Mouse (Mus musculus) lung, embryonic 14.5 days (tissue): ENCODE results near the gene Rnf212b. TPM values are rescaled to one million over a fixed set of nuclear protein-coding genes. Genes with fewer than 3 reads are reported as not detected.
A peak's percentile ranks its signal among the peaks of the same experiment; 100 is the strongest.

Experiments
- ATAC-seq: fragments of 200-750 bp; cut with Nextera tagmentation; 2 replicates; pipeline ENCODE4 v1.8.0; 2017; ENCODE audit warnings: mild to moderate bottlenecking, moderate TSS enrichment, moderate library complexity; ENCODE audit not compliant: insufficient read depth
- DNase-seq: peaks from one replicate; pipeline ENCODE4 v3.0.0-alpha.2; 2015
- H3K27ac ChIP-seq: fragments of 300-500 bp; sonication (generic); 2 replicates; pipeline ENCODE4 v1.5.1; 2014; ENCODE audit warnings: low read depth, mild to moderate bottlenecking, moderate library complexity
- H3K27me3 ChIP-seq: fragments of 300-500 bp; sonication (generic); 2 replicates; pipeline ENCODE4 v1.6.1; 2014; ENCODE audit warnings: low read length, control low read depth; ENCODE audit not compliant: insufficient read depth
- H3K36me3 ChIP-seq: fragments of 300-500 bp; sonication (generic); 2 replicates; pipeline ENCODE4 v1.6.1; 2014; ENCODE audit warnings: control low read depth; ENCODE audit not compliant: insufficient read depth
- H3K4me1 ChIP-seq: fragments of 300-500 bp; sonication (generic); 2 replicates; pipeline ENCODE4 v1.6.1; 2014; ENCODE audit warnings: antibody characterized with exemption, control low read depth; ENCODE audit not compliant: insufficient read depth
- H3K4me2 ChIP-seq: fragments of 300-500 bp; sonication (generic); 2 replicates; pipeline ENCODE4 v1.6.1; 2014; ENCODE audit warnings: mild to moderate bottlenecking
- H3K4me3 ChIP-seq: fragments of 300-500 bp; sonication (generic); 2 replicates; pipeline ENCODE4 v1.5.1; 2014; ENCODE audit warnings: low read depth, low read length
- H3K9ac ChIP-seq: fragments of 300-500 bp; sonication (generic); 2 replicates; pipeline ENCODE4 v1.6.1; 2014
- H3K9me3 ChIP-seq: fragments of 300-500 bp; sonication (generic); 2 replicates; pipeline ENCODE4 v1.6.1; 2016; ENCODE audit warnings: low read depth, low read length, control low read depth
- CTCF ChIP-seq: IDR thresholded peaks from 2 replicates; pipeline ENCODE4 v1.5.1; 2016; ENCODE audit warnings: antibody characterized with exemption, low read depth
- WGBS: fragments of 180-500 bp; shearing (Covaris S2); extraction: QIAGEN DNeasy Blood & Tissue Kit; methylation state at CpG from one replicate; pipeline ENCODE4 v1.1.7; 2014; 5-methylcytosine and 5-hydroxymethylcytosine counted together
- polyA plus RNA-seq: library from polyadenylated mRNA; unstranded; fragments of >200 nt; fragmentation: Nextera tagmentation; extraction: Ambion mirVana; gene quantifications from 2 replicates; pipeline ENCODE4 v1.2.1, GENCODE M21; 2014

Gene Rnf212b
- polyA plus RNA-seq, 1 experiment from 2014 or later = not detected

GRCm38 (mm10) chr14:54885309-54885708 lies 71.4 kb downstream of the Rnf212b start:
- Histone ChIP-seq H3K9ac (no peak overlapping the region), H3K4me3 (no peak overlapping the region)
- WGBS = 85% methylated on average over 11 of the region's 11 CpGs

DNA sequence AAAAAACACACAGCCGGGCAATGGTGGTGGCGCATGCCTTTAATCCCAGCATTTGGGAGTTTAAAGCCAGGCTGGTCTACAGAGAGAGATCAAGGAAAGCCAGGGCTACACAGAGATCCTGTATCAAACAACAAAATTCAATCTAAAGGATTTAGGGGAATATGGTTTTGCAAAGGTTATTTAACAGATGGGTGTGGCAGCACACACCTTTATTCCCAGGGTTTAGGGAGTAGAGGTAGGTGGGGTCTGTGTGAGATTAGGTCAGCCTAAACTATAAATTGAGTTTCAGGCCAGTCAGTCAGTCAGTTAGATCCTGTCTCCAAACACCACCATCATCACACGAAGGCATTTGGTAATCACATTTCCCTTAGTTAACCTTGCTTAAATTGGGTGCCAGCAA lies 78.3 kb downstream of the Rnf212b start, which contains the start of gene Pabpn1:
Gene Pabpn1, plus strand, starts transcription at position 301 of the 400 bp plus-strand sequence.
- DNase-seq (no peak), ATAC-seq (no peak)
- peak within 1 kb of the TSS; percentile 57 for H3K4me2 ChIP-seq
- peak within 1 kb of the TSS; percentile 43 for H3K9ac ChIP-seq
- peak within 1 kb of the TSS; percentile 84 for H3K27ac ChIP-seq
- no peaks in the 10 kb centered on the region for H3K9me3 ChIP-seq
- no peaks in the 10 kb centered on the region; the same call in 1 of the 2 replicates for H3K4me1 ChIP-seq
- no peak for TF ChIP-seq CTCF
- peak within 1 kb of the TSS; percentile 95 for H3K4me3 ChIP-seq
- no peaks in the 10 kb centered on the region for H3K27me3 ChIP-seq
- 94% methylated on average over 3 of the region's 3 CpGs for WGBS
- H3K36me3 ChIP-seq = peaks cover 19% of the 10 kb centered on the region

More at GRCm38 (mm10) chr14:54885309-54885708, 71.4 kb downstream of the Rnf212b start:
- ATAC-seq (no peak), DNase-seq (no peak)
- peaks cover 9% of the 10 kb centered on the region; the same call in 1 of the 2 replicates for H3K36me3 ChIP-seq
- no peak for TF ChIP-seq CTCF
- no peaks in the 10 kb centered on the region for H3K9me3 ChIP-seq
- no peaks in the 10 kb centered on the region for H3K27me3 ChIP-seq
- peaks cover 13% of the 10 kb centered on the region; the same call in 1 of the 2 replicates for H3K4me1 ChIP-seq
- H3K4me2 ChIP-seq = peak overlapping the region; percentile 82; the same call in 1 of the 2 replicates
- H3K27ac ChIP-seq = no peak overlapping the region

- Histone ChIP-seq H3K36me3 (peaks cover 34% of the 10 kb centered on the region), H3K4me3 (peak overlapping the region; percentile 95), H3K4me2 (peak overlapping the region; percentile 84), H3K4me1 (no peaks in the 10 kb centered on the region; the same call in 1 of the 2 replicates), H3K9ac (peak overlapping the region; percentile 99), H3K27me3 (no peaks in the 10 kb centered on the region), H3K9me3 (no peaks in the 10 kb centered on the region), H3K27ac (peak overlapping the region; percentile 94)
- peak; percentile 99 for DNase-seq
- TF ChIP-seq CTCF = no peak
- peak; percentile 99 for ATAC-seq
- WGBS = under 1% methylated on average over 38 of the region's 38 CpGs
Measured at GRCm38 (mm10) chr14:54893651-54894181, 79.8 kb downstream of the Rnf212b start.

- WGBS = under 1% methylated on average over 52 of the region's 54 CpGs
- peak overlapping the region; percentile 99 for H3K9ac ChIP-seq
Measured at GRCm38 (mm10) chr14:54894296-54895151, 80.6 kb downstream of the Rnf212b start.

DNA sequence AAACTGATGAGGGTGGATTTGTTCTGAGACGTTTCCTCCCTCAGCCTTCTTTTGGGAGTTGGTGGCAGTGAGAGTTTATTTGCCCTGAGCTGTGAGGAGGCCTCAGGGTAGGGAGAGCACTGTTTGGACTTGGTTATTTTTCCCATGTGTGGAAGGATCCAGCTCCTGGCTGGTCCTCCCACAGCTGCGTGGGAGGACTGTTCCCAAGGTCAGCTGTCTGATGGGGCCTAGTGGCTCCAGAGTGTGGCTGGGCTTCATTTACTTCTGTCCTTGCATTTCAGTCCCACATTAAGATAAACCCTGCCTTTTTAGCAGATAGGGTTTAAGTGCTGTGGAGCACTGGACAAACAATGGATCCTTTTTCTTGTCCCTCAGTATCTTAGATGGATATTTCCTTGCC lies 83.5 kb downstream of the Rnf212b start:
- Histone ChIP-seq H3K9me3 (no peaks in the 10 kb centered on the region), H3K4me3 (no peak overlapping the region), H3K27me3 (no peaks in the 10 kb centered on the region), H3K9ac (no peak overlapping the region), H3K4me2 (no peak overlapping the region), H3K27ac (no peak overlapping the region), H3K36me3 (peaks cover 40% of the 10 kb centered on the region), H3K4me1 (no peaks in the 10 kb centered on the region; the same call in 1 of the 2 replicates)
- ATAC-seq (no peak), DNase-seq (no peak)
- WGBS = 48% methylated on average over 2 of the region's 2 CpGs
- no peak for TF ChIP-seq CTCF

More at GRCm38 (mm10) chr14:54894296-54895151, 80.6 kb downstream of the Rnf212b start:
- H3K9me3 ChIP-seq = no peaks in the 10 kb centered on the region
- H3K4me1 ChIP-seq = no peaks in the 10 kb centered on the region; the same call in 1 of the 2 replicates
- H3K4me2 ChIP-seq = peak overlapping the region; percentile 84
- peak overlapping the region; percentile 94 for H3K27ac ChIP-seq
- H3K36me3 ChIP-seq = peaks cover 40% of the 10 kb centered on the region
- TF ChIP-seq CTCF = no peak
- ATAC-seq = peak; percentile 64
- peak overlapping the region; percentile 95 for H3K4me3 ChIP-seq
- H3K27me3 ChIP-seq = no peaks in the 10 kb centered on the region
- DNase-seq = peak; percentile 60

DNA sequence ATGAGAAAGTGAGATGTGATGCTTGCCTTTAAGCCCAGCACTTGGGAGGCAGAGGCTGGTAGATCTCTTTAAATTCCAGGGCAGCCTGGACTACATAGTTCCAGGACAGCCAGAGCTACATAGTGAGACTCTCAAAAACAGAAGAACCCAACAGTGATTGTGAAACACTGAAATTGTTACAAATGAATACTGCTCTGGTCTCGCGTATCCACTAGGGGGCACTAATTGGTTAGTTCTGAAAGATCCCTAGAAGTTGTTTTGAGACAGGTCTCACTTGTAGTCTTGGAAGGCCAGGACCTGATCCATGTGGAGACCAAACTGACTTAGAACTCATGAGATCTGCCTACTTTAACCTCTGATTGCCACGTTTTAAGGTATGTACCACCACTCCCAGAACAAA lies 86.4 kb downstream of the Rnf212b start:
- H3K4me3 ChIP-seq = no peak overlapping the region
- 0 out of 2 replicates have a peak overlapping the region, but pooled peaks have one; percentile 14 for H3K27ac ChIP-seq
- TF ChIP-seq CTCF = peak; percentile 86
- no peak overlapping the region for H3K4me2 ChIP-seq
- peaks cover 39% of the 10 kb centered on the region for H3K36me3 ChIP-seq
- no peaks in the 10 kb centered on the region for H3K27me3 ChIP-seq
- no peaks in the 10 kb centered on the region for H3K9me3 ChIP-seq
- ATAC-seq = peak; percentile 76
- H3K4me1 ChIP-seq = no peaks in the 10 kb centered on the region; the same call in 1 of the 2 replicates
- 0% methylated on average over 3 of the region's 3 CpGs for WGBS
- no peak overlapping the region for H3K9ac ChIP-seq
- DNase-seq = peak; percentile 96

GRCm38 (mm10) chr14:54903641-54904040 lies 89.7 kb downstream of the Rnf212b start:
- no peak overlapping the region for H3K9ac ChIP-seq
- DNase-seq (no peak), ATAC-seq (no peak)
- H3K4me2 ChIP-seq = no peak overlapping the region
- H3K27me3 ChIP-seq = no peaks in the 10 kb centered on the region
- H3K4me1 ChIP-seq = no peaks in the 10 kb centered on the region
- no peak overlapping the region for H3K27ac ChIP-seq
- no peak for TF ChIP-seq CTCF
- WGBS = 91% methylated on average over 4 of the region's 4 CpGs
- H3K9me3 ChIP-seq = no peaks in the 10 kb centered on the region
- no peak overlapping the region for H3K4me3 ChIP-seq
- H3K36me3 ChIP-seq = peaks cover 31% of the 10 kb centered on the region

Other genes starting within 250 kb of the Rnf212b start
- gene Ajuba, start 236.6 kb upstream of the Rnf212b start, polyA plus RNA-seq = 37.8 and 43.6 TPM in 2 replicates
- gene 4931414P19Rik, start 208.1 kb upstream of the Rnf212b start, polyA plus RNA-seq = 8.3 and 9.4 TPM in 2 replicates
- 374 and 393 TPM in 2 replicates for gene Psmb5, start 196.1 kb upstream of the Rnf212b start, polyA plus RNA-seq
- gene Psmb11, start 192.7 kb upstream of the Rnf212b start, polyA plus RNA-seq = not detected in 2 replicates
- not detected in 2 replicates for gene Gm17606, start 173.2 kb upstream of the Rnf212b start, polyA plus RNA-seq
- 5.2 and 5.4 TPM in 2 replicates for gene Cdh24, start 172.8 kb upstream of the Rnf212b start, polyA plus RNA-seq
- 77.4 and 83.2 TPM in 2 replicates for gene 1700123O20Rik, start 127.9 kb upstream of the Rnf212b start, polyA plus RNA-seq
- gene Acin1, start 127.2 kb upstream of the Rnf212b start, polyA plus RNA-seq = 120 and 122 TPM in 2 replicates
- gene Gm29776, start 115.3 kb upstream of the Rnf212b start, polyA plus RNA-seq = 0.12 and 0.15 TPM in 2 replicates
- gene Cebpe, start 102.0 kb upstream of the Rnf212b start, polyA plus RNA-seq = not detected in 2 replicates
- gene Slc7a8, start 32.2 kb upstream of the Rnf212b start, polyA plus RNA-seq = 2.7 and 3.0 TPM in 2 replicates
- gene Homez, start 56.8 kb downstream of the Rnf212b start, polyA plus RNA-seq = 10.4 and 13.2 TPM in 2 replicates
- gene Ppp1r3e, start 63.4 kb downstream of the Rnf212b start, polyA plus RNA-seq = 1.5 and 1.6 TPM in 2 replicates
- gene Bcl2l2, start 69.2 kb downstream of the Rnf212b start, polyA plus RNA-seq = 3.4 and 3.9 TPM in 2 replicates
- not detected in 2 replicates for gene Gm20521, start 69.3 kb downstream of the Rnf212b start, polyA plus RNA-seq
- gene Pabpn1, start 78.4 kb downstream of the Rnf212b start, polyA plus RNA-seq = 134 and 139 TPM in 2 replicates
- 27.0 and 29.2 TPM in 2 replicates for gene Slc22a17, start 99.0 kb downstream of the Rnf212b start, polyA plus RNA-seq
- 29.3 and 33.7 TPM in 2 replicates for gene Efs, start 112.0 kb downstream of the Rnf212b start, polyA plus RNA-seq
- gene Il25, start 118.6 kb downstream of the Rnf212b start, polyA plus RNA-seq = not detected in 2 replicates
- 0.22 and 0.31 TPM in 2 replicates for gene Cmtm5, start 122.1 kb downstream of the Rnf212b start, polyA plus RNA-seq
- 4.6 and 87.1 TPM in 2 replicates for gene Myh6, start 152.8 kb downstream of the Rnf212b start, polyA plus RNA-seq
- gene Gm17428, start 162.8 kb downstream of the Rnf212b start, polyA plus RNA-seq = not detected in 2 replicates
- gene Myh7, start 180.5 kb downstream of the Rnf212b start, polyA plus RNA-seq = 1.8 and 3.6 TPM in 2 replicates
- 75.0 and 81.6 TPM in 2 replicates for gene Ngdn, start 201.3 kb downstream of the Rnf212b start, polyA plus RNA-seq